Mouse (Mus musculus): ENCODE results near the gene Colgalt2.

- TF ChIP-seq GATA1 (IDR thresholded peaks at IDR 0.05; ENCODE audit: borderline replicate concordance, low read length) (no peak), FLI1 (IDR thresholded peaks at IDR 0.05; ENCODE audit: low read length) (no peak)
These were observed 106.5 kb downstream of the Colgalt2 start for GRCm38 (mm10) chr1:152506175-152506574.

Measured in megakaryocyte, embryonic 14.5 days (primary cell).